Mouse (Mus musculus): ENCODE measurements around the gene Kcnq1. TPM values are rescaled to one million over a fixed set of nuclear protein-coding genes. Genes with fewer than 3 reads are reported as not detected.
A peak's percentile ranks its signal among the peaks of the same experiment; 100 is the strongest.

Kcnq1 gene
- polyA plus RNA-seq, 1 experiment: 0.79 TPM

- H3K4me1 ChIP-seq (ENCODE audit: control insufficient read depth, insufficient read depth, low read length): no peaks in the 10 kb centered on the region
- H3K27ac ChIP-seq (ENCODE audit: insufficient read depth, low read length): no peak overlapping the region
- no peak overlapping the region for H3K4me3 ChIP-seq (ENCODE audit: insufficient read depth, low read length)
- peak; percentile 56; the same call in 1 of the 2 replicates for TF ChIP-seq CTCF (IDR thresholded peaks at IDR 0.05; ENCODE audit: extremely low read depth, insufficient read depth, low read length)
- TF ChIP-seq POLR2A (IDR thresholded peaks at IDR 0.05; ENCODE audit: extremely low read depth, insufficient read depth, low read length): no peak
These were observed 45.0 kb downstream of the Kcnq1 start for GRCm38 (mm10) chr7:143151171-143151570.

- TF ChIP-seq POLR2A (IDR thresholded peaks at IDR 0.05; ENCODE audit: extremely low read depth, insufficient read depth, low read length): no peak
- peak; percentile 27 for TF ChIP-seq CTCF (IDR thresholded peaks at IDR 0.05; ENCODE audit: extremely low read depth, insufficient read depth, low read length)
- no peak overlapping the region for H3K4me3 ChIP-seq (ENCODE audit: insufficient read depth, low read length)
- no peak overlapping the region for H3K27ac ChIP-seq (ENCODE audit: insufficient read depth, low read length)
- H3K4me1 ChIP-seq (ENCODE audit: control insufficient read depth, insufficient read depth, low read length): no peaks in the 10 kb centered on the region
These were observed 46.2 kb downstream of the Kcnq1 start for GRCm38 (mm10) chr7:143152350-143152749.

DNA sequence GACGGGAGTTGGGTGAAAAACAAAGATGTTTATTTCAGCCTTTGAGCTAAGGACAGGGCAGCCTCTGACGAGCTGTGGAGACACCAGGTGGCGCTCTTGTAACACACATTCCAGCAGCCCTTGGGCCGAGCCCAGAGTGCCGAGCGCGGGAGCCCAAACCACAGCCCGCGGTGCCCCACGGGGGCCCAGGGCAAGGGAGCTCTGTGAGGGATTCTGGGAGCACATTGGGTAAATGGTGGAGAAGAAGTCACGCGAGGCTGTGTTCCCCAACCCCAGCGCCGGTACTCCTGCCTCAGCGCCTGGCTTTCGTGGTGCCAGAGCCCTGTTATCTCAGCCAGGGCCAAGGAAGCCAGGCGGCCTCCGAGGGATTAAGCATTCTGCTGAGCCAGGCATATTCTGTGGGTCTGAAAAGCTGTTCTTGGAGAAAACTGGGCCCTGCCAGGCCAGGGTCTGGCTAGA is 47.8 kb downstream of the Kcnq1 start:
- TF ChIP-seq POLR2A (IDR thresholded peaks at IDR 0.05; ENCODE audit: extremely low read depth, insufficient read depth, low read length) (no peak), CTCF (IDR thresholded peaks at IDR 0.05; ENCODE audit: extremely low read depth, insufficient read depth, low read length) (peak; percentile 93)
- Histone ChIP-seq H3K4me3 (ENCODE audit: insufficient read depth, low read length) (no peak overlapping the region), H3K27ac (ENCODE audit: insufficient read depth, low read length) (no peak overlapping the region), H3K4me1 (ENCODE audit: control insufficient read depth, insufficient read depth, low read length) (no peaks in the 10 kb centered on the region)

- H3K4me1 ChIP-seq (ENCODE audit: control insufficient read depth, insufficient read depth, low read length): no peaks in the 10 kb centered on the region
- no peak overlapping the region for H3K4me3 ChIP-seq (ENCODE audit: insufficient read depth, low read length)
- H3K27ac ChIP-seq (ENCODE audit: insufficient read depth, low read length): no peak overlapping the region
- TF ChIP-seq POLR2A (IDR thresholded peaks at IDR 0.05; ENCODE audit: extremely low read depth, insufficient read depth, low read length) (no peak), CTCF (IDR thresholded peaks at IDR 0.05; ENCODE audit: extremely low read depth, insufficient read depth, low read length) (no peak)
These were observed 48.3 kb downstream of the Kcnq1 start for GRCm38 (mm10) chr7:143154458-143154871.

DNA sequence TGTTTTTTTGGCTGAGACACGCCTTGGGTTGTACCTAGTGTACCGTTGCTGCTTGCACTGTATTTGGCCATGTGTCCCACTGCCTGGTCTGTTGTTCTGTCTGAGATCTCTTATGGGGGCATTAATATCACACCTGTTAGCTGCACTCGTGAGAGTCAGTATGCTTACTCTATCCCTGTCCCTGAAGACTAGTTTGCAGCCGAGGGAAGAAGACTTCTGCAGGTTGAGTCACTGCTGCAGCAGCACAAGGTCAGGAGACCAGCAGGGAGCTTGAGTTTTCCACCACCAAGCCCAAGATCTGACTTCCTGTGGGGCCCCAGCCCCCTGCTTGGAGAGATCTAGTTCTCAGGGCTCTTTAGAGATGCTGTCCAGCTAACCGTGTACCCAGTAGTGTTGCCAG is 49.1 kb downstream of the Kcnq1 start:
- TF ChIP-seq CTCF (IDR thresholded peaks at IDR 0.05; ENCODE audit: extremely low read depth, insufficient read depth, low read length): no peak
- TF ChIP-seq POLR2A (IDR thresholded peaks at IDR 0.05; ENCODE audit: extremely low read depth, insufficient read depth, low read length): no peak
- Histone ChIP-seq H3K4me3 (ENCODE audit: insufficient read depth, low read length) (no peak overlapping the region), H3K4me1 (ENCODE audit: control insufficient read depth, insufficient read depth, low read length) (no peaks in the 10 kb centered on the region), H3K27ac (ENCODE audit: insufficient read depth, low read length) (no peak overlapping the region)

DNA sequence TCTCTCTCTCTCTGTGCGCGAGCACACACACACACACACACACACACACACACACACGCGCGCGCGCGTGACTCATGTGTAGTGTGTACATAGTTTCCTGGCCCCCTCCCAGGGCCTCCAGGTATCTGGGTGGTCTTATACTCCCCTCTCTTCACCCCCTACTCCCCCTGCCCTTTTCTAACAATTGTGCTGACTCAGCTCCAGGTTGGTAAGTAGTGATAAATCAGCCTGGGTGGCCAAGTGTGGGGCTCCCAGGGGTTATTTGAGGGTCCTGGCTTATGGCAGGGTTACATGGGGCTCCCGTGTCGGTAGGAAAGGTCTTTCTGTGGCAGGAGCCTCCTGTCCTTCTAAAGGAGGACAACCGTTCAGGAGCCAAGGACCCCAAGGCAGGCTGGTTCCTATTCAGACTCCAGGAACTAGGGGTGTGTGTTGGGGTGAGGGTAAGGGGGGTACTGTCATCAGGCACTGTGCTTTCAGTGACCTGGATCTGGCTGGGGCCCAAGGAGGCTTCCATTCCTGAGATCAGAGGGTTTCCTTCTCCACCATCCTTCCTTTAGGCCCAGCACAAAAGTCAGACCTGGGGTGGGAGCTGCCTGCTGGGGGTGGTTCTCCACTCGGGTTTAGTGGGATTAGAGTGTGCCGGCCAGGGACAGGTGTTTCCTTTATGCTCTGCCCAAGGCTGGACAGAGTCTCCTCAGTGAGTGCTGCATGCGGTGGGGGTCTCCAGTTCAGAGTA is 52.7 kb downstream of the Kcnq1 start:
- no peak for TF ChIP-seq POLR2A (IDR thresholded peaks at IDR 0.05; ENCODE audit: extremely low read depth, insufficient read depth, low read length)
- no peak for TF ChIP-seq CTCF (IDR thresholded peaks at IDR 0.05; ENCODE audit: extremely low read depth, insufficient read depth, low read length)
- Histone ChIP-seq H3K4me3 (ENCODE audit: insufficient read depth, low read length) (no peak overlapping the region), H3K27ac (ENCODE audit: insufficient read depth, low read length) (no peak overlapping the region), H3K4me1 (ENCODE audit: control insufficient read depth, insufficient read depth, low read length) (no peaks in the 10 kb centered on the region)

DNA sequence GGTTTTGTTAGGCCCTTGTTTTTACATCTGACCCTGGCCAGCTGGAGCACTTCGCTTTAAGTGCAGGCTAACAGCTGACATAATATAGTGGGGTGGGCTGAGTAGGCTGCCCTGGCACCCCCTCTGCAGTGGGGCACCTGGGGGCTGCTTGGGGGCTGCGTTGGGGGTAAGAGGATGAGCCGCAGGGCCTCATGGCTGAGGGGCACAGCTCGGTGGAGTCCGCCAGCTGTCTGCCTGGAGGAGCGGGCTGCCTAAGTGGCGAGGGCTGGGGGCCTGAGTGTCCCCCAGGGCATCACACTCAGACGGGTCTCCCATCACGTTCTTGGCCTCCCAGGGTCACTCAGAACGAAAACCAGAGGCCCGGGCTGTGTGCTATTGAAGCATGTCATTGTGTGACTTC is 53.3 kb downstream of the Kcnq1 start:
- H3K4me3 ChIP-seq (ENCODE audit: insufficient read depth, low read length): no peak overlapping the region
- no peaks in the 10 kb centered on the region for H3K4me1 ChIP-seq (ENCODE audit: control insufficient read depth, insufficient read depth, low read length)
- H3K27ac ChIP-seq (ENCODE audit: insufficient read depth, low read length): no peak overlapping the region
- no peak for TF ChIP-seq CTCF (IDR thresholded peaks at IDR 0.05; ENCODE audit: extremely low read depth, insufficient read depth, low read length)
- TF ChIP-seq POLR2A (IDR thresholded peaks at IDR 0.05; ENCODE audit: extremely low read depth, insufficient read depth, low read length): no peak

- Histone ChIP-seq H3K27ac (ENCODE audit: insufficient read depth, low read length) (no peak overlapping the region), H3K4me1 (ENCODE audit: control insufficient read depth, insufficient read depth, low read length) (no peaks in the 10 kb centered on the region), H3K4me3 (ENCODE audit: insufficient read depth, low read length) (no peak overlapping the region)
- TF ChIP-seq CTCF (IDR thresholded peaks at IDR 0.05; ENCODE audit: extremely low read depth, insufficient read depth, low read length) (no peak), POLR2A (IDR thresholded peaks at IDR 0.05; ENCODE audit: extremely low read depth, insufficient read depth, low read length) (no peak)
These were observed 53.9 kb downstream of the Kcnq1 start for GRCm38 (mm10) chr7:143160057-143160456.

DNA sequence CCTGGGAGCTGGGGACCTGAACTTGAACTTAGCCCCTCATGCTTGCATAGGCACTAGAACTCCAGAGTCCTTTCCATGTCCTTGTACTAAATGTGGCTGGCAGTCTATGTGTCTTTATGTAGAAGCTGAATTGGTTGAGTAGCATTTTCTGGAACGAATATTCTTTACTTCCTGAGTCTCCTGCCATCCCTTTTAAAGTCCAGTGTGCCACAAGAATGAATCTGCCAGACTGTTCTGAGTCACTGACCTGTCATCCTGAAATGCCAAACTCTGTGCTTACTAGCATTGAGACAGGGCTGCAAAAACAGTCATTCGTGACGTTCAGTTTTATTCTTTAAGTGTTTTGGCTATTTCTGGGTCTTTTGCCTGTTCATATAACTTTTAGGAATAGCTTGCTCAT is 55.9 kb downstream of the Kcnq1 start:
- TF ChIP-seq CTCF (IDR thresholded peaks at IDR 0.05; ENCODE audit: extremely low read depth, insufficient read depth, low read length): no peak
- no peak for TF ChIP-seq POLR2A (IDR thresholded peaks at IDR 0.05; ENCODE audit: extremely low read depth, insufficient read depth, low read length)
- Histone ChIP-seq H3K4me3 (ENCODE audit: insufficient read depth, low read length) (no peak overlapping the region), H3K27ac (ENCODE audit: insufficient read depth, low read length) (no peak overlapping the region), H3K4me1 (ENCODE audit: control insufficient read depth, insufficient read depth, low read length) (no peaks in the 10 kb centered on the region)

DNA sequence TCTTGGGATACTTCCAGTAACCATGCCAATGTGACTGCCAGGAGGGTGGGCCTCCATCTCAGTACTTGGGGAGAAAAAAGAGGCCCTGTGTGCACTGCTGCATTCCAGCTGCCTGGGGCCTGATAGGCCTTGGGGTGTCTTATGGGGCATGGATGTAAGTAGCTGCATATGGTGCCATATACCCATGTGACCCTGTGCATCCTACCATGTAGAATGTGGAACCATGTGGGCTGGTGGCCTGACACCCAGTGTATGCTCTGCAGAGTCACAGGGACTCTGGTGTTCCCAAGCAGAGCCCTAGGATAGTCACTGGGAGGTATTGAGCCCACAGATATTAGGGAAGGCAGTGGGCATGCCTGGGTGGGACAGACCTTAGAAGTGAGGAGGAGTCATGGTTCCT is 57.9 kb downstream of the Kcnq1 start:
- H3K27ac ChIP-seq (ENCODE audit: insufficient read depth, low read length): no peak overlapping the region
- no peak for TF ChIP-seq POLR2A (IDR thresholded peaks at IDR 0.05; ENCODE audit: extremely low read depth, insufficient read depth, low read length)
- TF ChIP-seq CTCF (IDR thresholded peaks at IDR 0.05; ENCODE audit: extremely low read depth, insufficient read depth, low read length): no peak
- H3K4me1 ChIP-seq (ENCODE audit: control insufficient read depth, insufficient read depth, low read length): no peaks in the 10 kb centered on the region
- H3K4me3 ChIP-seq (ENCODE audit: insufficient read depth, low read length): no peak overlapping the region
